Mouse (Mus musculus): Measurements from ENCODE around the gene Mast4. TPM values are rescaled to one million over a fixed set of nuclear protein-coding genes. Genes with fewer than 3 reads are reported as not detected.

Gene Mast4
- polyA plus RNA-seq, 2 experiments = 0.71 to 1.5 TPM

DNA sequence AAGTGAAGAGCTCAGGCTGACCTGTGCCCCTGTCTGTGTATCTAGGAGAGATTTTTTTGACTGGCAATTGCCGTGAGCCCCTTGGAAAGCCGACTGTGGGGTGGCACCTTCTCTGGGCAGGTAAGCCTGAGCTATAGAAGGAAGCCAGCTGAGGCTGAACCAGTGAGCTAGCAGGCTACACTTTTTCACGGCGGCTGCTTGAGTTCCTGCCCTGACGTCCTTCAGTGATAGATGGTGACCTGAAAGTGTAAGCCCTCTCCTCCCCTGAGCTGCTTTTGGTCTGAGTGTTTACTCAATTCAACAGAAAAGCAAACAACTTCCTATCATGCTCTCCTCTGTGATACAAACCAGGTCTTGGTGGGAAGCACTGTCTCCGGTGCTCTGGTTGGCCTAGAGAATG is 455.7 kb downstream of the Mast4 start:
- H3K4me1 ChIP-seq (replicated peaks; ENCODE audit: control insufficient read depth in 2 of 2, insufficient read depth in 2 of 2, low read length in 1 of 2) = peaks cover 0 to 7% of the 10 kb centered on the region in 2 experiments; a peak in 1 of 4 replicates
- no peak overlapping the region for H3K4me3 ChIP-seq (ENCODE audit: insufficient read depth in 1 of 2, low read depth in 2 of 2, low read length in 2 of 2)
- no peaks in the 10 kb centered on the region for H3K9me3 ChIP-seq (ENCODE audit: control insufficient read depth, low read length)
- H3K9ac ChIP-seq (replicated peaks) = no peak overlapping the region
- no peak overlapping the region for H3K27ac ChIP-seq
- H3K4me2 ChIP-seq (ENCODE audit: low read depth) = no peak overlapping the region
- no peak for DNase-seq (ENCODE audit: low read depth in 3 of 3, low spot score in 3 of 3)
- H3K36me3 ChIP-seq (replicated peaks; ENCODE audit: control insufficient read depth, insufficient read depth, low read depth) = no peaks in the 10 kb centered on the region
- ATAC-seq (ENCODE audit: insufficient read depth) = no peak
- H3K27me3 ChIP-seq (ENCODE audit: control insufficient read depth, insufficient read depth, low read length) = no peaks in the 10 kb centered on the region
- WGBS (ENCODE audit: insufficient replicate concordance) = 56% methylated on average over 6 of the region's 6 CpGs
- TF ChIP-seq CTCF (IDR thresholded peaks at IDR 0.05; ENCODE audit: low read depth) (no peak), EP300 (IDR thresholded peaks at IDR 0.05; ENCODE audit: low read depth) (no peak)

DNA sequence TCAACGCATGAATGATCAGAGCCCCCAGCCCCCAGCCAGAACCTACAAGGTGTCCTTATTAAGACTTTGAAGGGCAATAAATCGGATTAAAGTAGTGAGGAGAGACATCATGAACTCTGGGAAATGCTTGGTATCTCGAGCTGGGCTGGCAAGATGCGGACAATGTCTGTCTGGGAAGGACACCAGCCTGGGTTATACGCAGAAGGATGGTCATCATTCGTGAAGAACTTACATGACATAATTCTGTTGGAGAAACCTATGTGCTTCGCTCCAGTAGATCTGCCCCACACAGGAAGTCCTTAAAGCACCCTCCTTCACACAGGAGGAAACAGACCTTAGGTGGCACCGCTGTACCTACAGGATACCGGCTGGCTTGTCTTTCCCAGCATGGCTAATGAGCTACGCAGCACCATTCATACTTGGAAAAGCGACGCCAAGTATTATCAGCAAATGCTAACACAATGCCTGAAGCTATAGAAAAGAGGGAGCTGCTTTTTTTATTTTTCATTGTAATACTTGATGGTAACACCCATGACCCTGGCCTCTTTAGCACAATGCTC is 456.5 kb downstream of the Mast4 start:
- 70% methylated on average over 12 of the region's 12 CpGs for WGBS (ENCODE audit: insufficient replicate concordance)
- H3K9ac ChIP-seq (replicated peaks) = no peak overlapping the region
- no peak overlapping the region for H3K4me2 ChIP-seq (ENCODE audit: low read depth)
- no peak for DNase-seq (ENCODE audit: low read depth in 3 of 3, low spot score in 3 of 3)
- no peaks in the 10 kb centered on the region for H3K36me3 ChIP-seq (replicated peaks; ENCODE audit: control insufficient read depth, insufficient read depth, low read depth)
- no peak overlapping the region for H3K27ac ChIP-seq
- TF ChIP-seq EP300 (IDR thresholded peaks at IDR 0.05; ENCODE audit: low read depth) (no peak), CTCF (IDR thresholded peaks at IDR 0.05; ENCODE audit: low read depth) (no peak)
- no peak overlapping the region for H3K4me3 ChIP-seq (ENCODE audit: insufficient read depth in 1 of 2, low read depth in 2 of 2, low read length in 2 of 2)
- H3K27me3 ChIP-seq (ENCODE audit: control insufficient read depth, insufficient read depth, low read length) = no peaks in the 10 kb centered on the region
- no peaks in the 10 kb centered on the region for H3K9me3 ChIP-seq (ENCODE audit: control insufficient read depth, low read length)
- ATAC-seq (ENCODE audit: insufficient read depth) = no peak
- H3K4me1 ChIP-seq (replicated peaks; ENCODE audit: control insufficient read depth in 2 of 2, insufficient read depth in 2 of 2, low read length in 1 of 2) = peaks cover 0 to 7% of the 10 kb centered on the region in 2 experiments; a peak in 1 of 4 replicates

DNA sequence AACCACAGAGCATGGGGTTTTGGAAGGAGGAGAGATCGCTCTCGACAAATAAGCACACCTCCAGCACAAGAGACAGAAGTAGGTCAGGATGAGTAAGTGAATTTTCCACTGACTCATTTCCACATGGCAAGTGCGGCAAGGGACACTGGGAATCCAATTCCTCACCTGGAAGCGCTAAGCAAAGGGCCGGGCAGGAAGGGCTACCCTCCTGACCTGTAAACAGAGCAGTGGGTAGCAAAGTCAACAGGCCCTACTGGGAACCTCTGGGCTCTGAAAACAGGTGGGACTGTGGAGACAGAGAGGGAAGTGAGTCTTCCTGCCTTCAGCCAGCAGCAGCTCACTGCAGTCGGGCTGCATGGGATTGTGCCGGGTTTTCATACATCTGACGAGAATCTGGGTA is 457.1 kb downstream of the Mast4 start:
- H3K4me2 ChIP-seq (ENCODE audit: low read depth) = no peak overlapping the region
- no peaks in the 10 kb centered on the region for H3K27me3 ChIP-seq (ENCODE audit: control insufficient read depth, insufficient read depth, low read length)
- no peak overlapping the region for H3K9ac ChIP-seq (replicated peaks)
- no peak overlapping the region for H3K4me3 ChIP-seq (ENCODE audit: insufficient read depth in 1 of 2, low read depth in 2 of 2, low read length in 2 of 2)
- no peaks in the 10 kb centered on the region for H3K36me3 ChIP-seq (replicated peaks; ENCODE audit: control insufficient read depth, insufficient read depth, low read depth)
- peaks cover 0 to 7% of the 10 kb centered on the region in 2 experiments; a peak in 1 of 4 replicates for H3K4me1 ChIP-seq (replicated peaks; ENCODE audit: control insufficient read depth in 2 of 2, insufficient read depth in 2 of 2, low read length in 1 of 2)
- TF ChIP-seq EP300 (IDR thresholded peaks at IDR 0.05; ENCODE audit: low read depth) (no peak), CTCF (IDR thresholded peaks at IDR 0.05; ENCODE audit: low read depth) (no peak)
- ATAC-seq (ENCODE audit: insufficient read depth) (peak; percentile 61), DNase-seq (ENCODE audit: low read depth in 3 of 3, low spot score in 3 of 3) (no peak)
- no peaks in the 10 kb centered on the region for H3K9me3 ChIP-seq (ENCODE audit: control insufficient read depth, low read length)
- WGBS (ENCODE audit: insufficient replicate concordance) = 67% methylated on average over 8 of the region's 8 CpGs
- H3K27ac ChIP-seq = no peak overlapping the region

DNA sequence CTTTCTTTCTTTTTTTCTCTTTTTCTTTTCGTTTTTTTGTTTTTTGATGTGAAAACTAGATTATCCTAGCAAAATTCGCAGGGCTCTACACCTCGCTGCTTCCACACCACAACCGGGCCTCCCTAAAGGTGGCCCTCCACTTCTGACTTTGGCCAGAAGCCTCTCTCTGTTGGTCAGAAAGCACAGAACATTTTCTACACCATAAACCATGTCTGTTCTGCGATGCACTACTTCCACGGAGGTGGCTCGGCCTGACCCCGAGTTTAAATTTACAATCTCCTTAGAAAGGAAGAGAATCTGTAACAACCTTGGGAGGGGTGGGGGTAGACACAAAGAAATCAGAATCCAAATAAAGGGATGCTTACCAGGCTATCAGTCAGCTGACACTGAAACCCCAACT is 458.8 kb downstream of the Mast4 start:
- ATAC-seq (ENCODE audit: insufficient read depth) = no peak
- no peak for DNase-seq (ENCODE audit: low read depth in 3 of 3, low spot score in 3 of 3)

DNA sequence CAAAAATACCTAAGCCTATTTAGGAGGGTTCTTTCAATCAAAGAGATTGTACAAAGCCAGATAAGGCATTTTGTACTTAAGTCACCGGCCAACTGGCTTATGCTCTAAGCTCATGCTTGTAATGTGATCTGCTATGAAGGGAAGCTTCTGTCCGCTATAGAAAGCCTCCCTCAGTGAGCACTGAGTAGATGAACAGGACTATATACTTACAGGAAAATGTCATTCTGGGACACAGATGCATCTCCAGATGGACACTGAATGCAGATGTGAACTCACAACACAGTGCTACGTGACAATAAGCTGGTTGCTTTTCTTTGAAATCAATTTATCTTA is 459.2 kb downstream of the Mast4 start:
- no peak for TF ChIP-seq EP300 (IDR thresholded peaks at IDR 0.05; ENCODE audit: low read depth)
- TF ChIP-seq CTCF (IDR thresholded peaks at IDR 0.05; ENCODE audit: low read depth) = no peak
- Histone ChIP-seq H3K9ac (replicated peaks) (no peak overlapping the region), H3K4me3 (ENCODE audit: insufficient read depth in 1 of 2, low read depth in 2 of 2, low read length in 2 of 2) (no peak overlapping the region), H3K27me3 (ENCODE audit: control insufficient read depth, insufficient read depth, low read length) (no peaks in the 10 kb centered on the region), H3K27ac (no peak overlapping the region), H3K4me1 (replicated peaks; ENCODE audit: control insufficient read depth in 2 of 2, insufficient read depth in 2 of 2, low read length in 1 of 2) (peaks cover 0 to 7% of the 10 kb centered on the region in 2 experiments; a peak in 1 of 4 replicates), H3K9me3 (ENCODE audit: control insufficient read depth, low read length) (no peaks in the 10 kb centered on the region), H3K36me3 (replicated peaks; ENCODE audit: control insufficient read depth, insufficient read depth, low read depth) (no peaks in the 10 kb centered on the region), H3K4me2 (ENCODE audit: low read depth) (no peak overlapping the region)
- DNase-seq (ENCODE audit: low read depth in 3 of 3, low spot score in 3 of 3) (no peak), ATAC-seq (ENCODE audit: insufficient read depth) (no peak)
- 58% methylated on average over 3 of the region's 3 CpGs for whole genome bisulfite sequencing (ENCODE audit: insufficient replicate concordance)

More for the DNA sequence above, 458.8 kb downstream of the Mast4 start:
- Histone ChIP-seq H3K36me3 (replicated peaks; ENCODE audit: control insufficient read depth, insufficient read depth, low read depth) (no peaks in the 10 kb centered on the region), H3K9me3 (ENCODE audit: control insufficient read depth, low read length) (no peaks in the 10 kb centered on the region), H3K27ac (no peak overlapping the region), H3K4me2 (ENCODE audit: low read depth) (no peak overlapping the region), H3K27me3 (ENCODE audit: control insufficient read depth, insufficient read depth, low read length) (no peaks in the 10 kb centered on the region), H3K9ac (replicated peaks) (no peak overlapping the region), H3K4me3 (ENCODE audit: insufficient read depth in 1 of 2, low read depth in 2 of 2, low read length in 2 of 2) (no peak overlapping the region), H3K4me1 (replicated peaks; ENCODE audit: control insufficient read depth in 2 of 2, insufficient read depth in 2 of 2, low read length in 1 of 2) (peaks cover 0 to 7% of the 10 kb centered on the region in 2 experiments; a peak in 1 of 4 replicates)
- 77% methylated on average over 8 of the region's 8 CpGs for WGBS (ENCODE audit: insufficient replicate concordance)
- no peak for TF ChIP-seq CTCF (IDR thresholded peaks at IDR 0.05; ENCODE audit: low read depth)
- TF ChIP-seq EP300 (IDR thresholded peaks at IDR 0.05; ENCODE audit: low read depth) = no peak

Data from liver, embryonic 14.5 days (tissue).